8 mouse cellular contexts compared by ENCODE assay signal in the genomic region with DNA sequence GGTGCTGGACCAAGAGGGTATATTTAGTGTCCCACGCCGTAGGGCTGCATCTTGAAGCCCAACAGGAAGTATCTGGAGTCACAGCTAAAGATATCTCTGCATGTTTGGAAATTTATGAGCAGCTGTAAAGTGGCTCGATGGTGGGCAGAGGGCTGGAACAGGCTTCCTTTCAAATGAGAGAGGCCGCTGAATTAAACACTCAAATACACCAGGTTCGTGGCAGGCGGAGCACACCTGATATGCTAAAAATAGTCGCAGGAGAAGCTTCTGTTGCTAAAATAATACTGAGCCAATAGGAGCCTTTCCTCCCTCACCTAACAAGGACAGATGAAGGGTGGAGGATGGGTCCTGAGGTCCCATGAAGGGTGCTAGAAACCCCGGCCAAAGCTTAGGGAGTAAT.
DNase-seq lines count a peak whose midpoint lies in the region; ATAC-seq and TF ChIP-seq lines count a peak whose summit lies in the region.

No protein-coding gene starts in this region.

- 11% methylated on average over 8 of the region's 8 CpGs for WGBS in heart, embryonic 12.5 days
- WGBS in stomach, embryonic 14.5 days = 42% methylated on average over 8 of the region's 8 CpGs
- WGBS in stomach, postnatal 0 days = 52% methylated on average over 8 of the region's 8 CpGs
- WGBS in limb, embryonic 14.5 days = 17% methylated on average over 8 of the region's 8 CpGs

- no peak for DNase-seq in heart, postnatal 4 days
- no peak for DNase-seq in stomach, postnatal 0 days (ENCODE audit: low spot score)
- no peak for DNase-seq in limb, embryonic 14.5 days (ENCODE audit: low spot score)
- DNase-seq in urinary bladder, adult 18-20 months (ENCODE audit: low spot score in 2 of 2) = no peak
- DNase-seq in gastrocnemius, postnatal 14 days = no peak
- no peak for DNase-seq in MN1 (ENCODE audit: low spot score)

- H3K27ac ChIP-seq in heart, embryonic 12.5 days (ENCODE audit: poor library complexity, severe bottlenecking) = peak overlapping the region; percentile 96
- H3K27ac ChIP-seq in stomach, embryonic 14.5 days (ENCODE audit: low read length) = no peak overlapping the region
- H3K27ac ChIP-seq in stomach, postnatal 0 days (replicated peaks) = no peak overlapping the region
- H3K27ac ChIP-seq in limb, embryonic 14.5 days (replicated peaks; ENCODE audit: low read depth, low read length) = peak overlapping the region; percentile 39; the same call in 1 of the 2 replicates

- TF ChIP-seq POLR2A in limb, embryonic 14.5 days (IDR thresholded peaks at IDR 0.05; ENCODE audit: borderline replicate concordance, extremely low read depth, insufficient read depth, insufficient read length) = no peak

- ATAC-seq in heart, embryonic 12.5 days (ENCODE audit: insufficient number of reproducible peaks, low FRiP score) = peak; percentile 46; the same call in 1 of the 2 replicates
- ATAC-seq in stomach, embryonic 14.5 days (ENCODE audit: insufficient number of reproducible peaks, insufficient read depth, low FRiP score, low read depth) = 0 out of 2 replicates have a peak, but pooled peaks have one; percentile 31
- no peak for ATAC-seq in stomach, postnatal 0 days (ENCODE audit: low FRiP score, low TSS enrichment)
- ATAC-seq in limb, embryonic 14.5 days (ENCODE audit: low FRiP score, low read depth) = no peak

- H3K9ac ChIP-seq in heart, embryonic 12.5 days = peak overlapping the region; percentile 10
- no peak overlapping the region for H3K9ac ChIP-seq in stomach, embryonic 14.5 days (replicated peaks; ENCODE audit: low read depth, low read length)
- H3K9ac ChIP-seq in stomach, postnatal 0 days (ENCODE audit: low read length) = no peak overlapping the region
- no peak overlapping the region for H3K9ac ChIP-seq in limb, embryonic 14.5 days (ENCODE audit: low read depth, low read length, severe bottlenecking)

- no peaks in the 10 kb centered on the region for H3K27me3 ChIP-seq in heart, embryonic 12.5 days (replicated peaks)
- H3K27me3 ChIP-seq in stomach, embryonic 14.5 days (ENCODE audit: control insufficient read depth, insufficient read depth, low read length) = no peaks in the 10 kb centered on the region
- no peaks in the 10 kb centered on the region for H3K27me3 ChIP-seq in stomach, postnatal 0 days (ENCODE audit: control insufficient read depth, insufficient read depth, low read length)
- no peaks in the 10 kb centered on the region for H3K27me3 ChIP-seq in limb, embryonic 14.5 days (ENCODE audit: control insufficient read depth, insufficient read depth, low read length)

- H3K4me3 ChIP-seq in heart, embryonic 12.5 days = no peak overlapping the region
- H3K4me3 ChIP-seq in stomach, embryonic 14.5 days (ENCODE audit: low read depth, low read length) = no peak overlapping the region
- no peak overlapping the region for H3K4me3 ChIP-seq in stomach, postnatal 0 days (ENCODE audit: low read depth, low read length)
- no peak overlapping the region for H3K4me3 ChIP-seq in limb, embryonic 14.5 days (replicated peaks; ENCODE audit: low read length)

- peak overlapping the region; percentile 61 for H3K4me2 ChIP-seq in heart, embryonic 12.5 days
- no peak overlapping the region for H3K4me2 ChIP-seq in stomach, embryonic 14.5 days (replicated peaks; ENCODE audit: low read depth, low read length)
- H3K4me2 ChIP-seq in stomach, postnatal 0 days (replicated peaks; ENCODE audit: low read depth) = no peak overlapping the region
- no peak overlapping the region for H3K4me2 ChIP-seq in limb, embryonic 14.5 days (replicated peaks; ENCODE audit: low read depth, low read length, severe bottlenecking)

- H3K9me3 ChIP-seq in heart, embryonic 12.5 days (replicated peaks) = no peaks in the 10 kb centered on the region
- H3K9me3 ChIP-seq in stomach, embryonic 14.5 days (ENCODE audit: control insufficient read depth, low read depth, low read length) = no peaks in the 10 kb centered on the region
- H3K9me3 ChIP-seq in stomach, postnatal 0 days (ENCODE audit: control insufficient read depth, low read length) = no peaks in the 10 kb centered on the region
- H3K9me3 ChIP-seq in limb, embryonic 14.5 days (ENCODE audit: control insufficient read depth, low read length) = no peaks in the 10 kb centered on the region

- intact Hi-C loops in gastrocnemius, postnatal 14 days (cut with DNase I; ENCODE audit: low total_unique reads) = no loop called here

- peaks cover 72% of the 10 kb centered on the region for H3K4me1 ChIP-seq in heart, embryonic 12.5 days (replicated peaks)
- peaks cover 4% of the 10 kb centered on the region; the same call in 1 of the 2 replicates for H3K4me1 ChIP-seq in stomach, embryonic 14.5 days (ENCODE audit: control insufficient read depth, insufficient read depth, low read length)
- H3K4me1 ChIP-seq in stomach, postnatal 0 days (replicated peaks; ENCODE audit: control insufficient read depth, insufficient read depth) = 0 out of 2 replicates have a peak, but pooled peaks cover 2% of the 10 kb centered on the region
- H3K4me1 ChIP-seq in limb, embryonic 14.5 days (ENCODE audit: control insufficient read depth, insufficient read depth, low read length) = peaks cover 9% of the 10 kb centered on the region

- TF ChIP-seq CTCF in stomach, postnatal 0 days (IDR thresholded peaks at IDR 0.05; ENCODE audit: low read depth) = no peak

- H3K36me3 ChIP-seq in heart, embryonic 12.5 days = no peaks in the 10 kb centered on the region
- H3K36me3 ChIP-seq in stomach, embryonic 14.5 days (ENCODE audit: control insufficient read depth, insufficient read depth, low read length) = no peaks in the 10 kb centered on the region
- H3K36me3 ChIP-seq in stomach, postnatal 0 days (ENCODE audit: control insufficient read depth, insufficient read depth, low read length) = no peaks in the 10 kb centered on the region
- H3K36me3 ChIP-seq in limb, embryonic 14.5 days (ENCODE audit: control insufficient read depth, insufficient read depth, low read length) = no peaks in the 10 kb centered on the region

- no peak for TF ChIP-seq EP300 in stomach, postnatal 0 days (optimal IDR thresholded peaks at IDR 0.05)

Comparison
In these comparisons a context has a peak if more than half of its experiments do, and no peak if none do; other contexts are left out.
1. ATAC-seq: peak in heart, embryonic 12.5 days (single experiment) and stomach, embryonic 14.5 days (single experiment); none in stomach, postnatal 0 days (single experiment) and limb, embryonic 14.5 days (single experiment).
2. H3K27ac ChIP-seq: peak in heart, embryonic 12.5 days (single experiment) and limb, embryonic 14.5 days (single experiment); none in stomach, embryonic 14.5 days (single experiment) and stomach, postnatal 0 days (single experiment).